Mouse (Mus musculus) olfactory bulb, adult 2 months (tissue): Measurements from ENCODE around the gene Samd14. TPM values are rescaled to one million over a fixed set of nuclear protein-coding genes. Genes with fewer than 3 reads are reported as not detected.
"Not testable (repeated sequence)": the region's sequence is repeated elsewhere in the genome, so short reads cannot be mapped to it uniquely, and the experiment has no call there.

Source experiments
- H3K27ac ChIP-seq: fragments of 200-500 bp; 2 replicates; pipeline ENCODE4 v1.5.1; 2012; ENCODE audit warnings: low read depth, low read length; ENCODE audit not compliant: insufficient read depth
- H3K4me1 ChIP-seq: fragments of 200-500 bp; 2 replicates; pipeline ENCODE4 v1.6.1; 2012; ENCODE audit warnings: low read length; ENCODE audit not compliant: control insufficient read depth, insufficient read depth
- H3K4me3 ChIP-seq: fragments of 200-500 bp; 2 replicates; pipeline ENCODE4 v1.5.1; 2012; ENCODE audit warnings: mild to moderate bottlenecking, low read depth, low read length, moderate library complexity; ENCODE audit not compliant: insufficient read depth
- CTCF ChIP-seq: fragments of 200-500 bp; IDR thresholded peaks from 2 replicates; pipeline ENCODE4 v1.5.1; 2012; ENCODE audit warnings: low read depth, mild to moderate bottlenecking, low read length, moderate library complexity; ENCODE audit not compliant: insufficient read depth
- POLR2A ChIP-seq: fragments of 200-500 bp; IDR thresholded peaks from 2 replicates; pipeline ENCODE4 v1.6.1; 2012; ENCODE audit warnings: mild to moderate bottlenecking, low read depth, low read length, moderate library complexity; ENCODE audit not compliant: insufficient read depth
- WGBS: fragments of 180-500 bp; shearing (Covaris S2); methylation state at CpG from one replicate; pipeline ENCODE4 v1.1.7; 2018; 5-methylcytosine and 5-hydroxymethylcytosine counted together
- polyA plus RNA-seq: library from polyadenylated mRNA; stranded (reverse); fragments of >200 nt; gene quantifications from 2 replicates; pipeline ENCODE4 v1.2.4, GENCODE M21; 2012; ENCODE audit warnings: low replicate concordance; ENCODE audit not compliant: missing spikeins, insufficient read depth, insufficient read length

Samd14 gene
- polyA plus RNA-seq, 1 experiment, result not detected

DNA sequence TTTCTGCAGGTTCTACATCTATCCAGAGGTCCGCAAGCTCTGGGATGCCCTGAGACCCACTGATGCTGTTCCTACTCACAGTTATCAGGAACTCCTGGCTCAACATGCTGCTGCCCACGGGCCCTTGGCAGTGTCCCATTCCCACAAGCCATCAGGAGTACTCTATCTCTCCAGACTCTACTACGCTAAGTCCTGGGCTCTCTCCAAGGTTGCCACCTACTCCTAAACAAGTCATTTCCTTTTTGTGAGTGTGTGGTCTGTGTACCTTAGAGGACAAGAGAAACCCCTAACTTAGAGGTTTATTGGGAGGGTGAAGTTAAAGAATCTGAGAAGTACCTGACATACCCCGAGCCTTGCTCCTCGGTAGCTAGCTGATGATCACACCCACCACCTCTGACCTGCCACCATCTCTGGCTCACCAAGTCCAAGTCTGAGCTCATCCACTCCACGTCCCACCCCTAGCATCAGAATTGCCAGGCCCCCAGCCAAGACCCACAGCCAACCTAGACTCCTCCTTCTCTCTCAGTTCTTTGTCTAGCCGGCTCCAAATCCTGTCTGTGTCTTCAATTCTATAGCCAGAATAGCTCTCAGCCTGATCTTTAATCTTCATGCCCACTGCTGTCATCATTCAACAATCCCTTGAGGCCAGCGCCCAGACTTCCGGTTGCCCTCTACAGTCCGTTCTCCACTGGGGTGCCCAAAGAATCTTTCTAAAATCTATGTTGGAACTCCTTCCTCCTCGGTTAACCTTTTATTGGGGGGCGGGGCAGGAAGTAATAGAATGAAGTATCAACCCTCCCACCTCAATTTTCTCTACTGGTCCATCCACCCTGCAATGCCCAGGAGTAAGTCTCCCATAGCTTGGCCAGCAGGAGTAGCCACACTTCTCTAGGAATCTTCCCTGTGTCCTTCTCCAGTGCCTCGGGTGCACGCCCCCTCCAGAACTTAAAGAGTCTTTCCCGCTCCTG lies 734 bp upstream of the Samd14 start:
- 19% methylated on average over 15 of the region's 15 CpGs for WGBS
- H3K27ac ChIP-seq, result no peak overlapping the region
- H3K4me3 ChIP-seq, result peak overlapping the region; percentile 55
- TF ChIP-seq CTCF, result no peak
- TF ChIP-seq POLR2A, result no peak
- peaks cover 31% of the 10 kb centered on the region for H3K4me1 ChIP-seq

- H3K27ac ChIP-seq, result no peak overlapping the region
- peaks cover 25% of the 10 kb centered on the region for H3K4me1 ChIP-seq
- 2% methylated on average over 34 of the region's 40 CpGs for WGBS
- TF ChIP-seq CTCF (no peak), POLR2A (no peak)
- H3K4me3 ChIP-seq, result peak overlapping the region; percentile 55
Measured at GRCm38 (mm10) chr11:95010141-95010739, 561 bp downstream of the Samd14 start.

GRCm38 (mm10) chr11:95010841-95011403 lies 1.2 kb downstream of the Samd14 start:
- Histone ChIP-seq H3K4me1 (peaks cover 24% of the 10 kb centered on the region), H3K4me3 (peak overlapping the region; percentile 27)
- 9% methylated on average over 4 of the region's 4 CpGs for WGBS
- H3K27ac ChIP-seq, result not testable (repeated sequence)

DNA sequence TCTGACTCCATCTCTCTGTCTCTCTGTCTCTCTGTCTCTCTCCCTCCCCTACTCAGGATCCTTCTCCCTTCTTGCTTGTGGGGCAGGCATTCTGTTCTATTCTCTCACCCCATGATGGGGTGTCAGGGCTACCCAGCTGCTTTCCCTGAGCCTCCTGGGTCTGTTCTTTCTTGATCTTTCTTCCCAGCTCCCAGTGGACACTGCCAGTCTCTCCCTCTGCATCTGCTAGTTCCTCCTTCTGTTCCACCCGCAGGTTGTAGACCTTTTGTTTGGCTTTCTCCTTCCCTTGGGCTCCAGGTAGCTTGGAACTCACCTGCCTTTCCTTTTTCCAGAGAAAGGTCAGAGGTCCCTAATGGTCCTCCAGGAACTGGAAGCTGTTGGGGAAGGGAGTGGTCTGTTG lies 1.7 kb downstream of the Samd14 start:
- H3K4me3 ChIP-seq, result peak overlapping the region; percentile 27; the same call in 1 of the 2 replicates
- H3K27ac ChIP-seq, result no peak overlapping the region
- TF ChIP-seq POLR2A, result no peak
- TF ChIP-seq CTCF, result no peak
- 47% methylated on average over 1 of the region's 1 CpGs for WGBS
- peaks cover 22% of the 10 kb centered on the region for H3K4me1 ChIP-seq

DNA sequence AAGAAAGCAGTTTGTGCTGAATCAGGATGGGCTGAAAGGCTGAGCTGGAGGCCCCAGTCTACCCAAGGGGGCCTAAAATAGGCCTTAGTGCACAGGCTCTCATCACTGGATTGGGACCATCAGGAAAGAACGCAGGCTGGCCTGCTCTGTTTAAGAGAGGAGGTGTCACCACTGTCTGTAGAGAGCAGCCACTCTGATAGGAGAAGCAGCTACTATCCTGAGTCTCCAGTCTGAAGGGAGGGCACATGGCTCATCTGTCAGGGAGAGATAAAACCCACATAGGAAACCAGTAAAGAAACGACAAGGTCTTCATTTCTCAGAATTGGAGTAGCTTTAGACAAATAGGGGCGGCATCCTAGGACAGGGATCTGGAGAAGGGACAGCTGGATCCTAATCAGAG lies 2.4 kb downstream of the Samd14 start:
- WGBS, result 47% methylated on average over 3 of the region's 3 CpGs
- Histone ChIP-seq H3K4me1 (peaks cover 17% of the 10 kb centered on the region), H3K4me3 (no peak overlapping the region), H3K27ac (no peak overlapping the region)
- TF ChIP-seq POLR2A, result no peak
- TF ChIP-seq CTCF, result no peak

GRCm38 (mm10) chr11:95012487-95012886 lies 2.8 kb downstream of the Samd14 start:
- H3K4me3 ChIP-seq, result no peak overlapping the region
- TF ChIP-seq POLR2A (no peak), CTCF (no peak)
- WGBS, result 47% methylated on average over 3 of the region's 3 CpGs
- no peak overlapping the region for H3K27ac ChIP-seq
- H3K4me1 ChIP-seq, result peaks cover 16% of the 10 kb centered on the region

GRCm38 (mm10) chr11:95015484-95015883 lies 5.8 kb downstream of the Samd14 start:
- no peak overlapping the region for H3K4me3 ChIP-seq
- no peak for TF ChIP-seq CTCF
- no peak for TF ChIP-seq POLR2A

DNA sequence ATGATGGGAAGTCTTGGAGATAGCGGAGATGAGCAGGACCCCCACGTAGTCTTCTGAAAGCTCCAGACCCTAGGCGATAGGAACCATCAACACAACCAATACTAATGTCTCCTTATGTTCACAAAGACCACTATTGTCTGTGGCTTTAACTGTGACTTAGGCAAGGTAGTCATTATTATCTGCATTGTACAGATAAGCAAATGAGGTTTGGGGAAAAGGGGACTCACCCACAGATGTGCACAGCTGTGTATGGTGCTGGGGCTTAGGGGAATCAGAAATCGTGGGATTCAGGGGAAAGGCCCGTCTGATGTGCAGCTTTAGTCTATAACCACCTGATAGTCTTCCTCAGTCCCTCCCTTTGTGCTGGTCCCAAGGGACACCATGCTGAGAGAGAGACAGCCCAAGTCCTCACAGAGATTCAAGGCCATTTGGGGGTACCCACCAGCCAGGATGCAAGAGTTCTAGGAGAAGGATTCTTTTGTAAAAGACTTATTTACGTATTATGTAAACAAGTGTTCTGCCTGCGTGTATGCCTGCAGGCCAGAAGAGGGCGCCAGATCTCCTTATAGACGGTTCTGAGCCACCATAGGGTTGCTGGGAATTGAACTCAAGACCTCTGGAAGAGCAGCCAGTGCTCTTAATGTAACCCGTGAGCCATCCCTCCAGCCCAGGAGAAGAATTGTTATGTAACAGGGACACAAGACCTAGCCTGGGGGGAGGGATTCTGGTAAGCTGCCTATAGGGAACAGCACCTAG lies 12.7 kb downstream of the Samd14 start:
- Histone ChIP-seq H3K4me1 (peaks cover 15% of the 10 kb centered on the region), H3K27ac (no peak overlapping the region), H3K4me3 (no peak overlapping the region)
- TF ChIP-seq POLR2A, result no peak
- no peak for TF ChIP-seq CTCF
- 78% methylated on average over 10 of the region's 10 CpGs for WGBS

More at GRCm38 (mm10) chr11:95015484-95015883, 5.8 kb downstream of the Samd14 start:
- WGBS, result 85% methylated on average over 3 of the region's 3 CpGs
- Histone ChIP-seq H3K4me1 (peaks cover 8% of the 10 kb centered on the region), H3K27ac (no peak overlapping the region)

DNA sequence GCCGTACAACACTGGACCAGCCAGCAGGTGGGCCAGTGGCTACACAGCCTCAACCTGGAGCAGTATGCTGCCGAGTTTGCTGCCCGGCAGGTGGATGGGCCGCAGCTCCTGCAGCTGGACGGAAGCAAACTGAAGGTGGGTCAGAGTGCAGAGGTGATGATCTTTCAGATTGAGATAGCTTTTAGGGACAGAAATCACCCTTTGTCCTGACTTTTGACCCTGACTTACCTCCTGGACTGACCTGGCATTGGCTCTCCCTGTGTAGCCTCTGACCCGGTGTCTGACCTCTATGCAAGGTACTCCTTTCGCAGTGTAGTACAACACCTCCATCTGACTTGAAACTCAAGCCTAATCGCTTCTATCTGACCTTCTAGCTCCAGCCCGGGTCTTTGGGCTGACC lies 13.8 kb downstream of the Samd14 start:
- H3K4me1 ChIP-seq, result peaks cover 24% of the 10 kb centered on the region
- no peak overlapping the region for H3K4me3 ChIP-seq
- H3K27ac ChIP-seq, result no peak overlapping the region
- TF ChIP-seq CTCF (no peak), POLR2A (no peak)
- 96% methylated on average over 9 of the region's 9 CpGs for WGBS
